Mouse (Mus musculus) lung, postnatal 36 days (tissue): ENCODE data around the gene Igf1r.

Source experiments
- DNase-seq: peaks from one replicate; pipeline ENCODE4 v3.0.0; 2022; ENCODE audit warnings: mixed read lengths

Igf1r gene

DNA sequence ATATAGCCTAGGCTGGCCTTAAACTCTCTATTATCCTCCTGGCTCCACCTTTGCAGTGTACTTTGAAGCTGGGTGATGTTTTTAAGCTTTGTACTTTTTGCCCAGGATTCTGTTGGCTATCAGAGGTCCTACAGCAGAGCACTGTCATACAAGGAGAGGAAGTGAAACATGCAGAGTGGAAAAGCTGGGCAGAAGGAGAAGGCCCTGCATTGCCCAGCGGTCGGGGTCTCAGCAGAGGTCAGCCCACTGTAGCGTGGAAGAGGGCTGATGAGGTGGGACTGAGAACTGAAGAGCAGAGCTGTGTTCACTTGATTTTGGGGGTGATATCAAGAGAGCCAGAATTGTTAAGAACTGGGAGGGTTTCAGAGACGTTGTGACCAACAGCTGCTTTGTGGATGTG is 134.9 kb downstream of the Igf1r start:
- no peak for DNase-seq

DNA sequence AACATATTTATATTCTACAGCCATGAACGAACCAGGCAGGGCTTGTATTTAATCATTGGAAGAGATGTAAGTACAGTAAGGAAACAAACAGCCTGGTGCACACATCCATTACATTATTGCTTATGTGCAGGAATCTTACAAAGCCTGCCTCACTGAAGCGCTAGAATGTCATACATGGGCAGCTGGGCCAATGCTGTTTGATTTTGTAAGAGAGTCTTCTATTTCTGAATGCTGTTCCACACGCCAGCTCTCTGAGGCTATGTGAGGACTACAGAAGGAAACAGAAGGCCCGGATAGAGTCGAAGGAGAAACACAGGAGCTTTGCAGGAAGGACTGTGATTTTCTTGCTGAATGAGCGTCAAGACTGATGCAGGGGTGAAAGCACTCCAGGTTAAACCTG is 136.2 kb downstream of the Igf1r start:
- DNase-seq: no peak

DNA sequence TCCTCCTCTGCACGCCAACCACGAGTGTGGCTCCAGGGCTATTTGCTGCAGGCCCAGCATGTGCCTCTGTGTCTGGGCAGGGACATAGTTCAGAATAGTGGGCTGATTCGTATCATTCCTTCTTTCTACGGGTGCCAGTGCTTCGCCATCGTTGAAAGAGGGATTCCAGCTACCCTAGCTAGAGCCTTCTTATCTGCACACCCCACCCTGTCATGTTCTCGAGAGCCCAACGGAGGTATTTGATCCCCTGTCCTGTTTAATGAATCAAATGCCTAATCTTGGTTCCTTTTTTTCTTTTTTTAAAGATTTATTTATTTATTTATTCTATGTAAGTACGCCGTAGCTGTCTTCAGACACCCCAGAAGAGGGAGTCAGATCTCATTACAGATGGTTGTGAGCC is 137.1 kb downstream of the Igf1r start:
- DNase-seq: no peak

DNA sequence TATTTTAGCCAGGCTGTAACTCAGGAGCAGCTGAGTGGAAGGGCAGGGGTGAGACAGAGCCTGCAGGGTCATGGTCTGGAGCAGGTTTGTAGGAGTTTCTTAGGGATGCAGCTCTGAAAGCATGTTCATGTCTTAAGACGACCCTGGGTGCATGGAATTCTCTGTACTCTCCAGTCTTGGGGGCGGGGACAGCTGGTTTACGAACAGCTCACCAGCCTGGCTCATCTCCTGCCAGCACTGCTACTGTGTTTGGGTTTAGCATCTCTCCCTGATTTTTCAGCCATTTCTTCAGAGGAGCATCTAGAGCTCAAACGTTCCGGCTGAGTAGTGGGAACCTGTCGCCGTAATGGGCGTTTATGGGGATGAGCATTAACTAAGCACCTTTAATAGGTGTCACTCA is 137.9 kb downstream of the Igf1r start:
- DNase-seq: no peak

DNA sequence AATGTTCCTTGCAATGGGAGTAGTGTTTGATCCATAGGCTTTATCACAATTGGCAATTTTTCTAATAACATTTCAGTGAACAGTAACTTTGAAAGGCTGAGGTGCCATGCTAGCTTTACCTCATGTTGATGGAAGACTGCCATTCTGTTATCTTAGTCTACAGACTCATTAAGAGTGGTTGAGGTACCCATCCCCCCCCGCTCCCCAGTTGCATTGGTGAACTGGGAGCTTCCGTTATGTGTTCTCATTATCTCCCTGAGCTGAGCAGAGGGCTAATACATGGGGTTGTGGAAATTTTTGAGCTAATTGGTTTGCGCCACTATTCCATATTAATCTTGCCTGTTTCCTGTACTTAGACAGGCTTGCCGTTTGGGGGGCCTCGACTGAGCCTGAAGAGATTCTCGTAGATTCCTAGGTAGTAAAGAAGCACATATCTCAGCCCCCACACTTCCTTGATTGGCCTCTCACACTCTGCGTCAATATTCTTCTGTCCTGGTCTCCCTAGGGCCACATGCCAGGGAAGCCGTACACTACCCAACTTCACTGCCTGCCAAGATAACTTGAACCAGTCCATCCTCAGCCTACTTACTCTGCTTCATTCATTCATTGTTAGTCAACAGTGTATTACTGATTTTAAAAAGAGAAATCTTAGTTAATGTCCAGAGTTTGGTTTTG is 139.8 kb downstream of the Igf1r start:
- DNase-seq: no peak

DNA sequence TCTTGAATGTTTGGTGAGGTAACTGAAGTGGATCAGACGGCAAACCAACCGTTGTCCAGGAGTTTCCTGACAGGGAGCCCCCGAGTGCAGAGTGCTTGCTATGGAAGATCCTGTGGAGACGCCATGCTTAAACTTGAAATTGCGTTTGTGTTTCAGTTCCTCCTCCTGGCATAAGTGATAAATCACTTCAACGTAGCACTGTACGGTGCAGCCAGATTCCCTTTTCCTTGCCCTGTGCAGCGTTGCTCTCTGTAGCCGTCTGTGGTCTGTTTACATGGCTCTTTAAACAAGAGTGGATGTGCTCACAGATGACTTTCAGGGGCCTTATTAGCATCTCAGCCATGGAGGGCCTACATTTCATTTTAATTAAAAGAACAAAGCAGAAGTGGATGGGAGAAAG is 141.2 kb downstream of the Igf1r start:
- no peak for DNase-seq

- DNase-seq: no peak
Measured at GRCm38 (mm10) chr7:68095574-68095973, 142.9 kb downstream of the Igf1r start.

DNA sequence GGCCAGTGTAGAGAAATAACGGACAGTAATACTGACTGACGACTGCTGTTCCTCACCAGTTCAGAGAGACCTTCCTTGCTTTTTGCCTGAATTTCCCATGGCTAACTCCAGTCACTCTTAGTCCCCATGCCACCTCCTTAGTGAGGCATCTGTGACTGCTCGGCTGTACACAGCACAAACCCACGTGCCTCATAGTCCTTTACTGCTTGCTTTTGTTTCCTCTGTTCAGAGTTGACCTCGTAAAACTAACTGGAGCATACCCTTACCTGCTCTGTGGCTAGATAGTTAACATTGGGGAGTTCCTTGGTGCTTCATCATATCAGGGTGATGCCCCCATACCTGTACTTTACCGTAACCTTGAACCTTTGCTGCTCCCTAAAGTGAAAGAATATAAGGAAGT is 143.8 kb downstream of the Igf1r start:
- no peak for DNase-seq

- DNase-seq: no peak
Measured at GRCm38 (mm10) chr7:68097081-68097836, 144.6 kb downstream of the Igf1r start.

DNA sequence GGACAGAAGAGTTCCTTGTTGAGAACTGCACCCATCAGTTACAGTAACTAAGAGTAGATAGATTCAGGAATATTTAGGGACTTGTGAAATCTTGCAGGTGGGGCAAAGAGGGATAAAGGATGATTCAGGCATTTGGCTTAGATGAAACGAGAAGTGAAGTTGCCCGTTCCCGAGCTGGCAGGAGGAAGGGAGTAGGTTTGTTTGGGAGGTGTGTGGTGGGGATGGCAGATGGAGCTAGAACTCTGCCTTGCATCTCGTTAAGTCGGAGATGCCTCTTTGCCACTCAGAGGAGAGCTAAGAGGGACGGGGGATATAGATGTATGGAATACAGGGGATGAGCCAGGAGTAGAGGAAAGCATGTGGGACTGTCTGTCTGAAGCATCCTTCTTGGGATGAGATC is 145.5 kb downstream of the Igf1r start:
- no peak for DNase-seq

DNA sequence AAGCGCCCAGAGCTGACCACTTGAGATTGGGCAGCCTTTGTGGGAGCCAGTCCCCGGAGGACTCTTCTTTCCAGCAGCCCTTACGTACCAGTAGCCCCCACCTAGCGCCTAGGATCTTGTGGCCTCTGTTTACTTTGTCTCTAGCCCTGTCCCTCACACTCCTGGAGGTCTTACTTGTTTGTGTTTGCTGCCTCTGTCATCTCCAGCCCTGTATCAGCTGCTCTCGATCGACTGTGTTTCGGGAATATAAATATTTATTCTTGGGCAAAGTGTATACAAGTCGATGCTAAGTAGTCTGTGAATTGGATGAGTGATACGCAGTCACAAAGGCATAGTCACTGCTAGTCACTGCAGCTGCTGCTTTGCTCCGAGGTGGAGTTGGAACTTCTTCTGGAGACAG is 147.8 kb downstream of the Igf1r start:
- no peak for DNase-seq

DNA sequence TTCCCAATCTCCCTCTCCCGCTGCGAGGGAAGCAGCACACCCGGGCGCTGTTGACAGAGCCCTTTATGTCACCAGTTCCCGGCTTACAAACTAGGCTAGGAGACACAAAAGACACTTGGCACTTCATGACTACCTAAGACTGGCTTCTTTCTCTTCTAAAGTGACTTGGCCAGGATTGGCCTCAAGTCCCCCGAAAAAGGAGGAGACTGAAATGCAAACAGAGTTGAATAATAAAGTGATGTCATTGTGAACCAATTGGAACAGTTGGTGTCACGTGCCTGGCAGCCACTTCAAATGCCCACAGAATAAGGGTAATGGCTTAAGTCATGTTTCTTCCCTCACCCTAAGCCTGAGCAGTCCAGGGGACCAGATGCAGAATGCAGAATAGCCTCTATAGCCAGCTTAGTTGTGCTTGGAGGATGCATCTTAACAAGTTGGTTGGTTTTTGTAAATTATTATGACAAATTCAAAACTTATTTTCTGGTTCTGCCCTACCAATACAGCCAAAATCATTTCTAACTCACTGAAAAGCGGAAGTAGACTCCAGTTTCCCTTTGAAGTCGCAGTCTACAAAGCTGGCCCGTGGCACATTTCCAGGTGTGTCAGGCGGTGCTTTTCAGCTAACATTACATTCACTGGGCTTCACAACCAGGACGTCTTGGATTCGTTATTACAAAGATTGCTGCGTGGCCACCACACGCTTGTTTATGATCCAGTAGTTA is 150.0 kb downstream of the Igf1r start:
- DNase-seq: peak; percentile 66

DNA sequence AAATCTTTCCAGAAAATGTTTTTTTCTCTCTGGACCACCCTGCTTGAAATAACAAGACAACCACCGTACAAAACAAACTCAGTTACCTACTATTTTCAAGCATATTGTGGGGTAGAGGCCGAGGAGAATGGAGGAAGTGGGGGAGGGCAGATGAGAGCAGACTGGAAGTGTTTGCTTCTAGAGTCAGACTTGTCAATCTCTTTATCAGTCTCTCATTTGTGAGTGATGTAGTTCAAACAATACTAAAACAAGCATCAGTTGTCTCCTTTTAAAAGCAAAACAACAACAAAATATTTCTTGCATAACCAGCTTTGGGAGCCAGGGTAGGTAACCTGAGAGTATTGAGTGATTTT is 150.5 kb downstream of the Igf1r start:
- no peak for DNase-seq

DNA sequence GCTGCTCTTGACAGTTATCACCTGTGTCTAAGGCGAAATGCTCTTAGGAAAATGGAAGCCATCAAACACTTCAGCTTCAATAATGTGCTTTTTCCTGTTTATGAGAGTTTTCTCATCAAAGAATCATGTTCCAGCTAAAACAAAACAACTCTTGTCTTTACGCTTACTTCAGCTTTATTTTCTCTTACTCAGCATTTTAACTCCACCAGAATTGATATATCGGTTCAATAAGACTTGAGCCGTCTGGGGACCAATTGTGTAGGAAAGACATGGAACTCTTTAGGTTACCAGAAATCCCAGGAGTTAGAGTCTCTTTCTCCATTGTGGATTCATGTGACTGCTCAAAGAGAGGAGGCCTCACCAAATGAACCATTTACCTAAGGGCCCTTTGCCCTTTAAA is 158.9 kb downstream of the Igf1r start:
- DNase-seq: no peak

- no peak for DNase-seq
Measured at GRCm38 (mm10) chr7:68112582-68112981, 160.0 kb downstream of the Igf1r start.

DNA sequence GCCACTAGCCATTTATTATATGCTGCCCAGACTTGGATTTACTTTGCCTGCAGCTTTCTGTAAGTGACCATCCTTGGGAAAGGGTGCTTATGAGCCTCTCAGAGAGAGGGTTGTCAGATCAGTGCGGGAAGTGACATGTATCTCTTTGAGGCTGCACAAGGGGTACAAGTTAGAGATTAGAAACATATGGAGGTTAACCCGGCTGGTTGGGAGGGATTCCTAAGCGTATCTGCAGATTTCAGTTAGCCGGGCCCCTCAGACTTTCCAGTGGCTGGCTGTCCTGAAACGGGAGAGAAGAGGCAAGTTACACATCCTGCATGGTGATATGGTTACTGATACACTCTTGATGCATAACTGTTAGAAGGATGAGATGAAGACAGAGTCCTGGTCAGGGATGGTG is 161.7 kb downstream of the Igf1r start:
- no peak for DNase-seq

DNA sequence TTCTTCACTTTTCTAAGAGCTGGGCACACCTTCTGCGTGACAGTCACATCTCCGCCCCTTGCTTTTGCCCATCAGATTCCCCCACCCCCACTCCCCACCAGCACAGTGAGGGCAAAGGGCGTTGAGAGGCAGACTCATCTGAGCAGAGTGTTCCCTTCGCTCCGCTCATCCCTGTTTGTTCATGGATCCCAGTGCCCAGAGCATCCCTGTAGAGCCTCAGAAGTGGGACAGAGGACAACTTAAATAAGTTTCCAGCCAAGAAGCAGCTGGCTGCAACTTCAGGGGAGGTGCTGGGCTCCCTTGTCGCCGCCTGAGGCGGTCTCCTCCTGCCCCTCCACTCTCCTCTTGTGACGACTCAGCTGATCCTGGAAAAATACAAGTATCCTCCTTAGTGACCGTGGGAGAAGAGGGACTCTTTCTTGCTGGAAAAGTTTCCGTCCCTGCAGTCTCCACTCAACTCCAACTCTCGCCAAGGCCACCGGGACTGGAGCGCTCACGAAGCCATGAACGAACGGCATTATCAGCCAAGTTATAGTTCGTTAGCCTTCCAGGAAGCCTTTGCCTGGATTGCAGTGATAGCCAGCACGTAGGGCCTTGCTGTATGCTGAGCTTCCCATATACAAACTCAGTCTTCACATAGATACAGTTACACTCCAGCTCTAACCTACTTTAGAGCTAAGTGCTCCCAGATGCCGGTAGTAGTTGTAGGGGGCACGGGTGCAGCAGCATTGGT is 162.5 kb downstream of the Igf1r start:
- DNase-seq: no peak

DNA sequence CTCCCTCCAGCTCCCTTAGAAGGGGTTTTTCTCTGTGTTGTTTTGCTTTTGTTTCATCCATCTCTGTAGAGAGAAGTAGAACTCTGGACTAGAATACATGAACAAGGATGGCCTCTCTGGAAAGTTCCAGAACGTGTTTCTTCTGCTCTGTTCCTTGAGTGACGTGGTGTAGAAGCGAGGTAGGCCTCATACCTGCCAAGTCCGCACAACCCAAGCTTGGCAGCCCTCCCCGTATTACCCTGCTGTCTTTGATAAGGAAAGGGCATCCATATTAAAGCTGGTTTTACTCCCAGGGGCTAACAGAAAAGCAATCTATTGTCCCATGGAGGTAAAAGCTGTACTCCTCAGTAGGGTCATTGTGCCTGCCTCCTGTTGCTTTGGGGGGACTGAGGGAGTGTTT is 164.9 kb downstream of the Igf1r start:
- DNase-seq: no peak

DNA sequence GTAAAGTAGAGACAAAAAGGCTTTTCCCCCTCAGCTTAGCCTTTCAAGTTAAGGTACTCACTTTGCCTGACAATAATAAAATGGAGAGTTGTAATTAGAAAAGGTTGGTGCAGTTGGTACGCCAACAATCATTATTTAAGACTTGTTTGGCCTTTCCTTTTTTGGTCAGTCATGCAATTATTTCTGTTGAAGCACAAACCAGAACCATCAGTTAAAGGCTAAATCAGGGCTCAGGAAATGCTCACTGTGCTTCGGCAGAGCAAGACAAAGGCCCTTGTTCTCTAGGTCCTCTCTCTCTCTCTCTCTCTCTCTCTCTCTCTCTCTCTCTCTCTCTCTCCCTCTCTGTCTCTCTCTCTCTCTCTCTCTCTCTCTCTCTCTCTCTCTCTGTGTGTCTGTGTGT is 165.4 kb downstream of the Igf1r start:
- no peak for DNase-seq

- no peak for DNase-seq
Measured at GRCm38 (mm10) chr7:68119605-68120004, 167.0 kb downstream of the Igf1r start.

DNA sequence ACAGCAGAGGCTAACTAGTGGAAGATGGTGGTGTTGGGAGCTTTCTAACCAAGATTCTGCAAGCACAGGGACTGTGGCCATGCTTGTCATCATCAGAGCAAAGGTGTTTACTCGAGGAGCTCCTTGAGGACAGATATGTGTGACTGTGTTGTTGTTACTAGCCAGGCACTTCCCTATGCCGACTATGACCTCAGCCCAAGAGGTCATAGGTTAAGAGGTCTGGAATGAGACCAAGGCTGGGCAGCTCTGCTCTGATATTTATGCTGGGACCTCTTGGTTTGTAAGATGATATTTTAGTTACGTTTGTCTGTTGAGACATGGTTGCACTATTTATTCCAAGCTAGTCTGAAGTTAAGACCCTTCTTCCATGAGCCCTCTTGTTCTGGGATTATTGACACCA is 169.8 kb downstream of the Igf1r start:
- no peak for DNase-seq

- no peak for DNase-seq
Measured at GRCm38 (mm10) chr7:68125347-68125746, 172.7 kb downstream of the Igf1r start.

DNA sequence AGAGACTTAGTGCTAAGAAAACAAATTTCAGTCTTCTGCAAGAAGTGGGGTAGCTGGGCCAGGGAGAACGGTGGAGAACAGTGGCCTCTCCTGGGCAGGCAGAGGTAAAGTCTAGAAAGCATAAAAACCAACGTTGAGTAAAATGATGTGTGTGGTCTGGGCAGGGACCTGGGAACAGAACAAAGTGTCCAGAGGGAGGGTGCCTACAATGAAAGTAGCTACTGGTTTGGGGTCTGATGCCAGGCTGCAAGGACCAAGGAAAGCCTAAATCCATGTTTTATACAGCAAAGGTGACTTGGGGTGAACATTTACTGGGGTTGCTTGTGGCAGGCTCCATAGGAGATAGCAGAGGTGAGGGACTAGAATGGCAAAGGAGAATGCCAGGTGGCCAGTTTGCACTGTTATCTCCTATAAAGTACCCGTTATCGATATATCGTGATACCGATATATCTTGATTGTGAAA is 175.2 kb downstream of the Igf1r start:
- peak; percentile 51 for DNase-seq
